Mouse (Mus musculus): Measurements from ENCODE around the gene Esr2. TPM values are rescaled to one million over a fixed set of nuclear protein-coding genes. Genes with fewer than 3 reads are reported as not detected.
"Not testable (repeated sequence)": the region's sequence is repeated elsewhere in the genome, so short reads cannot be mapped to it uniquely, and the experiment has no call there.

Esr2 gene
- polyA plus RNA-seq, 1 experiment from 2014 or later, result 0.31 TPM

DNA sequence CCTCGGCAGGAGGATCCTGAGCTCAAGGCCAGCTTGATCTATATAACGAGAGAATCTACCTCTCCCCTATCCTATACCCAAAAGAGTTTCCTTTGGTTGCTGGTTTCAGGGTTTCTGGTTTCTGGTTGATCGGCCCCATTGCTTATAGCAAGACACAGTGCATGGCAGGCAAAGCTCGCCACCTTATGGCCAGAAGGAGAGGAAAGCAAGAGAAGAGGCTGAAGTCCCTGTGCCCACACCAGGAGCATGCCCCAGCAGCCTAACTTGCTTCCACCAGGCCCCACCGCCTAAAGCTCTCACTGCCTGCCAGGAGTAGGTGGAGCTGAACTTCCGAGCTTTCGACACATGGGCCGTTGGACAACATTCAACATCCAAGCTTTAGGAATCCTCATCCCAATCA lies 10.8 kb upstream of the Esr2 start:
- Histone ChIP-seq H3K27me3 (no peaks in the 10 kb centered on the region), H3K9me3 (no peaks in the 10 kb centered on the region), H3K4me3 (no peak overlapping the region), H3K4me2 (no peak overlapping the region), H3K36me3 (no peaks in the 10 kb centered on the region), H3K27ac (no peak overlapping the region), H3K4me1 (no peaks in the 10 kb centered on the region), H3K9ac (no peak overlapping the region)
- ATAC-seq (ENCODE audit: insufficient number of reproducible peaks, insufficient read depth, low FRiP score, low TSS enrichment, low read depth), result no peak
- WGBS, result 34% methylated on average over 8 of the region's 8 CpGs

DNA sequence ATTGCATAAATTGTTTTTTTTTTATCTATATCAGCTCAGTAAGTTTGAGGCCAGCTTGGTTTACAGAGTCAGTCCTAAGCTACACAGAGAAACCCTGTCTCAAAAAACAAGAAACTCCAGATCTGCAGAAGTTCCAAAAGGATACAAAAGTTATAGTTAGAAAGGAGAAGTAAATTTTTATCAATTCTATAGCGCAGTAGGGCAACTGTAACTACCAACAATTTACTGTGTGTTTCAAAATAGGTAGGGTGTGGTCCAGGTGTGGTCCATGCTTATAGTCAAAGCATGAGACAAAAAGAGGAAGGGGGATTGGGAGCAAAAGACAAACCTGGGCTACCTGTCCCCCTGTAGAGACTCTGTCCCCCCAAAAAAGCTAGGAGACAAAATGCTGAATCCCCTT lies 9.4 kb upstream of the Esr2 start:
- Histone ChIP-seq H3K27ac (no peak overlapping the region), H3K9me3 (no peaks in the 10 kb centered on the region), H3K27me3 (no peaks in the 10 kb centered on the region), H3K36me3 (no peaks in the 10 kb centered on the region), H3K4me3 (no peak overlapping the region), H3K9ac (no peak overlapping the region), H3K4me1 (no peaks in the 10 kb centered on the region), H3K4me2 (no peak overlapping the region)
- WGBS, result 94% methylated on average over 1 of the region's 1 CpGs
- ATAC-seq (ENCODE audit: insufficient number of reproducible peaks, insufficient read depth, low FRiP score, low TSS enrichment, low read depth), result no peak

DNA sequence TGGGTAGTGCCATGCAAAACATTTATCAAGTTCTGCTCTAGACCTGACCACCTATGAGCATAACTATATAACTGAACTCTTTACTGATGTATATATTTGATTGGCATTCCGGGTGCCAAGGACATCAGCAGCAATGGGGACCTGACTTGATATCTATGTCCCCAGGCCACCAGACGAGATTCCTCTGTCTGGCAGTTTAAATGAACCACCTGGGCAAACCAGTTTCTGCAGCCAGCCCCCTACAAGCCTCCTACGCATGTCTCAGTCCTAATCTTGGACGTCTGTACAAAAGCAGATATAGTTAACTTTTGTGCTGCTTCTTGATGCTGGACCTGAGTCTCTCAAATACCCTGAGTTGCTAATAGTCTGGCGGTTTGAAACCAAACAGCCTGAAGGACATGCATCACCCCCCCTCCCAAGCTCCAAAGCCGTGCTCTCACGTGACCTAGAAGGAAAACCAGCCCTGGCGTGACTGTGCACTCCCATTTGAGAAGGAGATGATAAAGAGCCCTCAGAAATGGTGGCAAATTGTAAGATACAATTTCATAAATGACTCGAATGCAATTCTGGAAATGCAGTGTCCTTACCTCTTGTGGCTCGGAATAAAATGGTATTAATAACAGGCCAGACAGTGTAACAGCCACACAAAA lies 8.2 kb upstream of the Esr2 start:
- 57% methylated on average over 10 of the region's 10 CpGs for WGBS
- Histone ChIP-seq H3K4me3 (no peak overlapping the region), H3K36me3 (no peaks in the 10 kb centered on the region), H3K27ac (no peak overlapping the region), H3K9ac (no peak overlapping the region), H3K4me2 (no peak overlapping the region), H3K4me1 (no peaks in the 10 kb centered on the region), H3K27me3 (no peaks in the 10 kb centered on the region), H3K9me3 (no peaks in the 10 kb centered on the region)
- no peak for ATAC-seq (ENCODE audit: insufficient number of reproducible peaks, insufficient read depth, low FRiP score, low TSS enrichment, low read depth)

DNA sequence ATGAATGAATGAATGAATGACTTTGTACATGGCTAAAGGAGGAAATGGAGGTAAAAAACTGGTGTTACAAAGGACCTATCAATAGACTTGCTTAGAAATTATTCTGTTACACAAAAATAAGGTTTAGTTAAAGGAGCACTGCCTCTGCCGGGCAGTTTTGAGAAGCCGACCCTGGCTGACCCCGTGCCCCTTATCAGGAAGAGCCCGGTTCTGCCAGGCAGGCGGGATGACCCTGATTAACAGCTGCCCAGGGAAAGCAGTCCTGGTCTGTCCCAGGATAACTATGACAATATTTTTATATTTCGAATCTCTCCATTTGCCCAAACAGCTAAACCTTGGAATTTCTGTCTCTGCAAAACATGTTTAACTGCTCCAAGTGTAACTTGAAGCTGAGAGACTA lies 7.2 kb upstream of the Esr2 start:
- ATAC-seq (ENCODE audit: insufficient number of reproducible peaks, insufficient read depth, low FRiP score, low TSS enrichment, low read depth), result no peak
- no peaks in the 10 kb centered on the region for H3K9me3 ChIP-seq
- no peak overlapping the region for H3K4me3 ChIP-seq
- no peak overlapping the region for H3K27ac ChIP-seq
- no peaks in the 10 kb centered on the region for H3K36me3 ChIP-seq
- H3K4me1 ChIP-seq, result no peaks in the 10 kb centered on the region
- H3K27me3 ChIP-seq, result no peaks in the 10 kb centered on the region
- H3K4me2 ChIP-seq, result no peak overlapping the region
- no peak overlapping the region for H3K9ac ChIP-seq
- WGBS, result 44% methylated on average over 6 of the region's 6 CpGs

DNA sequence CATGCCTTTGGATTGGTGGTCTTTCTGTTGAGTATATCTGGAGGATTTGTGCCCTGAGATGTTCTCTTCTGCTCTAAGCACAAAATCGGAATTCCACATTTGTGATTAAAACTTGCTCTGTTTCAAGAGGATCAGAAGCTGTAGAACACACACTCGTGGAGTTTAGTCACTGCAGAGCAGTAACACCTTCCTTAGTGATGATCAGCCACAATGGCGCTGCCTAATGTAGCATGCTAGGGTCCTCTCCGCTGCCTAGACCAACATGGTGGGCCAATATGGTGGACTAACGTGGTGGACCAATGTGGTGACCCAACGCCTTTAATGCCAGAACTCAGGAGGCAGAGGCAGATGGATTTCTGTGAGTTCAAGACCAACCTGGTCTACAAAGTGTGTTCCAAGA lies 5.8 kb upstream of the Esr2 start:
- H3K4me1 ChIP-seq, result no peaks in the 10 kb centered on the region
- no peak overlapping the region for H3K9ac ChIP-seq
- no peak for ATAC-seq (ENCODE audit: insufficient number of reproducible peaks, insufficient read depth, low FRiP score, low TSS enrichment, low read depth)
- no peak overlapping the region for H3K4me3 ChIP-seq
- no peaks in the 10 kb centered on the region for H3K9me3 ChIP-seq
- no peak overlapping the region for H3K27ac ChIP-seq
- no peaks in the 10 kb centered on the region for H3K27me3 ChIP-seq
- WGBS, result 90% methylated on average over 6 of the region's 6 CpGs
- no peaks in the 10 kb centered on the region for H3K36me3 ChIP-seq
- no peak overlapping the region for H3K4me2 ChIP-seq

DNA sequence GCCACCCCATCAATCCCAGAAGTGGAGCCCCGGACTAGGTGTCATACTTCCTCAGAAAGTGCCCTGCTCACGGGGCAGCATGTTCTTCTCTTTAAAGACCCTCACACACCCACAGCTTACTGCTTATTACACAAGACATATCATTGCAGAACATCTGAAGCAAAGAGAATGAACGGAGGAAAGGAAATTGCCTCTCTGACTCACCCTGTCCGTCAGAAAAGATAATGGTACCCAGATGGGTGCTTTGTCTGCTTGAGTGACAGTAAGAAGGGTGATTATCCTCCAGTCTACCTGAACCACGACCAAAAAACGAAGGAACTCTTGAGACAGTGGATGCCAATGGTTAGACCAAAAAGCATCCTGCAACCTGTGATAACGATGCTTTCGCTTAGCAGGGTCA lies 4.4 kb upstream of the Esr2 start:
- Histone ChIP-seq H3K4me3 (no peak overlapping the region), H3K27me3 (0 out of 2 replicates have a peak, but pooled peaks cover 7% of the 10 kb centered on the region), H3K27ac (no peak overlapping the region), H3K4me1 (peaks cover 4% of the 10 kb centered on the region; the same call in 1 of the 2 replicates), H3K36me3 (no peaks in the 10 kb centered on the region), H3K9ac (no peak overlapping the region), H3K9me3 (no peaks in the 10 kb centered on the region), H3K4me2 (no peak overlapping the region)
- WGBS, result 53% methylated on average over 8 of the region's 8 CpGs
- ATAC-seq (ENCODE audit: insufficient number of reproducible peaks, insufficient read depth, low FRiP score, low TSS enrichment, low read depth), result no peak

DNA sequence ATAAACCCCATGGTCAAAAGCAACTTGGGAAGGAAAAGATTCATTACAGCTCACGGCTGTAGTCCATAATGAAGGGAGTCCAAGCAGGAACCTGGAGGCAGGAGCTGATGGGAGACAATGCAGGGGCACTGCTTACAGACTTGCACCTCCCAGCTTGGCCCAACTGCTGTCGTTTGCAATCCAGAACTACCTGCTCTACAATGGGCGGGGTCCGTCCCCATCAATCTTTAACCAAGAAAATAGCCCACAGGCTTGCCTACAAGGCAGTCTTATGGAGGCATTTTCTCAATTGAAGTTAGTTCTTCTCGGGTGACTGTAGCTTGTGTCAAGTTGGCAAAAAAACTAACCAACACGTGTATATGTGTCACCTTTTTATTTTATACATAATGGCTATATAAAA lies 3.4 kb upstream of the Esr2 start:
- 0 out of 2 replicates have a peak, but pooled peaks cover 7% of the 10 kb centered on the region for H3K27me3 ChIP-seq
- no peaks in the 10 kb centered on the region for H3K36me3 ChIP-seq
- H3K4me3 ChIP-seq, result no peak overlapping the region
- 74% methylated on average over 6 of the region's 6 CpGs for WGBS
- H3K4me1 ChIP-seq, result peaks cover 4% of the 10 kb centered on the region; the same call in 1 of the 2 replicates
- ATAC-seq (ENCODE audit: insufficient number of reproducible peaks, insufficient read depth, low FRiP score, low TSS enrichment, low read depth), result no peak
- H3K4me2 ChIP-seq, result no peak overlapping the region
- H3K9ac ChIP-seq, result no peak overlapping the region
- no peak overlapping the region for H3K27ac ChIP-seq
- H3K9me3 ChIP-seq, result no peaks in the 10 kb centered on the region

DNA sequence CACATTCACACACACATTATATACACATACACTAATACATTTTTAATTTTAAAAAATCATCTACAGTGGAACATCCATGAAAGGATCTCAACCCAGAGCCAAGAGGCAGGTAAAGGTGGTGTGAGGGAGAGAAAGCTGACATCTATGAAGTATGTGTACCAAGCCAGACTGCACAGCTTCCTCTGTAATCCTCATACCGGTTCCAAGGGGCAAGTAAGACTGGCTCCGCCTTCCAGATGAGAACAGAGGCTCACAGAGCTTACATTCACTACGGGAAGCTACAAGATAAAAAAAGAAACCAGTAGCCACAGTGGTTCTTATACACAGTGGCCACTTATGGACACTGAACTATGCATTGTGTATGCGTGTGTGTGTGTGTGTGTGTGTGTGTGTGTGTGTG lies 2.5 kb upstream of the Esr2 start:
- 0 out of 2 replicates have a peak, but pooled peaks cover 7% of the 10 kb centered on the region for H3K27me3 ChIP-seq
- H3K4me2 ChIP-seq, result no peak overlapping the region
- peaks cover 4% of the 10 kb centered on the region; the same call in 1 of the 2 replicates for H3K4me1 ChIP-seq
- no peaks in the 10 kb centered on the region for H3K36me3 ChIP-seq
- no peak for ATAC-seq (ENCODE audit: insufficient number of reproducible peaks, insufficient read depth, low FRiP score, low TSS enrichment, low read depth)
- H3K9ac ChIP-seq, result no peak overlapping the region
- no peak overlapping the region for H3K4me3 ChIP-seq
- 48% methylated on average over 4 of the region's 4 CpGs for WGBS
- H3K27ac ChIP-seq, result no peak overlapping the region
- no peaks in the 10 kb centered on the region for H3K9me3 ChIP-seq

DNA sequence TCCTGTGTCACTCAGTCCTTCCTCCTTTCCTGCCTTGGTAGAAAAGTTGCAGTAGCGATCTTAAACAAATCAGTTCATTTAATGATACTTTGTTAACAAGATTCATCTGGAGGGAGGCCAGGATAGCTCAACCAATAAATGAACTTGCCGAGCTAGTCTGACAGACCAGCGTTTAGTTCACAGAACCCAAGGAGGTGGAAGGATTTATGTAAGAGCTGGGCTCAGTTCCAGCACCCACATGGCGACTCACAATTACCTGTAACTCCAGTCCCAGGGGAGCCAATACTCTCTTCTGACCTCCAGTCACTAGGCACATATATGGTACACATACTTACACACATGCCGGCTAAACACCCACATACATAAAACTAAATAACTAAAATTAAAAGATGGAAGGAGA lies 2.0 kb upstream of the Esr2 start:
- Histone ChIP-seq H3K9ac (no peak overlapping the region), H3K36me3 (no peaks in the 10 kb centered on the region), H3K4me2 (no peak overlapping the region), H3K4me3 (no peak overlapping the region), H3K9me3 (no peaks in the 10 kb centered on the region), H3K27me3 (0 out of 2 replicates have a peak, but pooled peaks cover 7% of the 10 kb centered on the region), H3K4me1 (peaks cover 4% of the 10 kb centered on the region; the same call in 1 of the 2 replicates), H3K27ac (no peak overlapping the region)
- WGBS, result 62% methylated on average over 5 of the region's 5 CpGs
- no peak for ATAC-seq (ENCODE audit: insufficient number of reproducible peaks, insufficient read depth, low FRiP score, low TSS enrichment, low read depth)

DNA sequence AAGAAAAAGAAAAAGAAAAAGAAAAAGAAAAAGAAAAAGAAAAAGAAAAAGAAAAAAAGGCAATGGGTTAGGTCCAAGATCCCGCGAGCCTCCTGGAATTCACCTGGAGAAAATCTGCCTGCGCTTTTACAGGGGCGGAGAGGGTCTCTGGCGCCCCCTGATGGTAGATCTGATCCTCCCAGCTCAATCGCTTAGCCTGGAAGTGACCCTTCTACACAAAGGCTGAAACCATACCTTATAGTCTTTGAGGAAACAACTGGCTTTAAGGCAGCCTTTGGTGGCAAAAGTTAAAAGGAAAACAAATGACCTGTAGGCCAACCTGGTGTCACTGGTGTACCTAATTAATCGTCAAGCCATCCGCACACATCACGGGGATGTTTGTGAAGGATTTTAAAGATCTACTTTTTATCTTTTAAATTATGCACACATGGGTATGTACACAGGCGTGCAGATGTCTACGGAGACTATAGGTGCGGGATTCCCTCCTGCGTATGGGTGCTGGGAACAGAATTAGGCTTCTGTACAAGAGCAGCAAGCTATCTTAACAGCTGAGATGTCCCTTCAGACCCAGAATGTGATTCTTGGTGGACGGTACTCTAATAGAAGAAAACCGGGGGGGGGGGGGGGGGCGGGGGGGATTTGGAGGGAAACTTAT lies 932 bp upstream of the Esr2 start:
- peak overlapping the region; percentile 95 for H3K4me2 ChIP-seq
- peak overlapping the region; percentile 50 for H3K4me3 ChIP-seq
- H3K27me3 ChIP-seq, result 0 out of 2 replicates have a peak, but pooled peaks cover 7% of the 10 kb centered on the region
- H3K9ac ChIP-seq, result no peak overlapping the region
- peaks cover 4% of the 10 kb centered on the region; the same call in 1 of the 2 replicates for H3K4me1 ChIP-seq
- ATAC-seq (ENCODE audit: insufficient number of reproducible peaks, insufficient read depth, low FRiP score, low TSS enrichment, low read depth), result no peak
- 36% methylated on average over 16 of the region's 16 CpGs for WGBS
- H3K9me3 ChIP-seq, result no peaks in the 10 kb centered on the region
- H3K36me3 ChIP-seq, result no peaks in the 10 kb centered on the region
- H3K27ac ChIP-seq, result no peak overlapping the region

DNA sequence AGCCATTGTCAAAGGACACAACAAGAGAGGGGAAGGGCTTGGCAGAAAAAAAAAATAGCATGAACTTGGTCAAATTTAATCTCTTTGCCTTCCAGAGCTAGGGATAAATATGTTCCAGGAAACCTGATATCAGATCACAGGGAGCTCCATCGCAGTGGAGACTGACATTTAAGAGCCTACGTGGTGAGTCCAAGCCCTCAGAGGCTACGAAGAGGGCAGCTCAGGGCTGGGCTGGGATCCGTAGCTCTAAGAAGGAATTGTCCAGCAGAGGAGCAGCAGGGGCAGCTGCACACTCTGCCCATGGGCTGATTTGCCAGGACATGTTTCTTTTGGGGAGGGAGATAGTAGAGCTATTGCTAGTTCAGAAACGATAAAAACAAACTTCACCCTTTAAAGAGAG lies 11.4 kb downstream of the Esr2 start:
- WGBS, result 19% methylated on average over 5 of the region's 5 CpGs
- H3K27ac ChIP-seq, result no peak overlapping the region
- H3K9ac ChIP-seq, result no peak overlapping the region
- no peak overlapping the region for H3K4me2 ChIP-seq
- no peak overlapping the region for H3K4me3 ChIP-seq
- H3K9me3 ChIP-seq, result no peaks in the 10 kb centered on the region
- ATAC-seq (ENCODE audit: insufficient number of reproducible peaks, insufficient read depth, low FRiP score, low TSS enrichment, low read depth), result no peak
- H3K4me1 ChIP-seq, result peaks cover 7% of the 10 kb centered on the region
- H3K27me3 ChIP-seq, result no peaks in the 10 kb centered on the region
- no peaks in the 10 kb centered on the region for H3K36me3 ChIP-seq

DNA sequence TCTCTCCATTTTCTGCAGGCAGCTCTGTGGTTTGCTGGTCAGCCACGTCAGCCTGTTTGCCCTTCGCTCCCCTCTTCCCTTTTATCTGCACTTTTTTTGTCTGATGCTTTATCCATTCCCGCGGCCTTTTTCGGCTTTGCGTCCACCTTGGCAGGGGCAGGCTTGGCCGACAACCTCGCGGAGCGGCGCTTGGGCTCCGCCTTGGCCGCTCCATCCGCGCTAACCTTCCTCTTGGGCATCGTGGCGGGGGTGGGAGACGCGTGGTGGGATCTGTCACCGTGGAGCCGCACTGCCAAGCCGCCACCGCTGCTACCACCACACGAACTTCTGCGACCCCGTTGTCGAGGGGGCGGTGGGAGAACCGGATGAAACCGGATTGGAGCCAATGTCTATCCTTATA lies 24.7 kb downstream of the Esr2 start:
- not testable (repeated sequence) for H3K9me3 ChIP-seq; H3K4me1 ChIP-seq; H3K36me3 ChIP-seq; ATAC-seq (ENCODE audit: insufficient number of reproducible peaks, insufficient read depth, low FRiP score, low TSS enrichment, low read depth); H3K27ac ChIP-seq
- peaks cover 10% of the 10 kb centered on the region; the same call in 1 of the 2 replicates for H3K27me3 ChIP-seq
- 12% methylated on average over 30 of the region's 30 CpGs for WGBS
- peak overlapping the region; percentile 39 for H3K4me3 ChIP-seq
- peak overlapping the region; percentile 63 for H3K4me2 ChIP-seq
- peak overlapping the region; percentile 64 for H3K9ac ChIP-seq
